Mouse (Mus musculus) c-Kit-positive CD71-positive TER-119-negative erythroid progenitor cells, embryonic 14.5 days (primary cell): ENCODE data around the gene Mrpl9.

Experiments
- DNase-seq: peaks from one replicate; pipeline ENCODE4 v3.0.0-alpha.2; 2013; ENCODE audit warnings: low read depth

The Mrpl9 gene

GRCm38 (mm10) chr3:94465632-94466430 is 22.7 kb downstream of the Mrpl9 start:
- no peak for DNase-seq

GRCm38 (mm10) chr3:94468931-94469330 is 25.8 kb downstream of the Mrpl9 start:
- DNase-seq = no peak

- no peak for DNase-seq
Observed at GRCm38 (mm10) chr3:94472447-94473114, 29.5 kb downstream of the Mrpl9 start.

GRCm38 (mm10) chr3:94473115-94473505 is 30.0 kb downstream of the Mrpl9 start:
- no peak for DNase-seq

GRCm38 (mm10) chr3:94473567-94474232 is 30.6 kb downstream of the Mrpl9 start:
- DNase-seq = no peak

- DNase-seq = no peak
Observed at GRCm38 (mm10) chr3:94476301-94477035, 33.4 kb downstream of the Mrpl9 start.

- DNase-seq = no peak
Observed at GRCm38 (mm10) chr3:94477444-94477843, 34.3 kb downstream of the Mrpl9 start.

- DNase-seq = peak; percentile 46
Observed at GRCm38 (mm10) chr3:94477981-94478422, 34.9 kb downstream of the Mrpl9 start, which contains the start of gene Celf3. TSS of gene Celf3 (plus strand) at chr3:94478295.

- DNase-seq = no peak
Observed at GRCm38 (mm10) chr3:94478591-94479169, 35.6 kb downstream of the Mrpl9 start.

GRCm38 (mm10) chr3:94479564-94479963 is 36.4 kb downstream of the Mrpl9 start:
- DNase-seq = no peak

- no peak for DNase-seq
Observed at GRCm38 (mm10) chr3:94480291-94480884, 37.3 kb downstream of the Mrpl9 start, which contains the start of gene Riiad1. TSS of gene Riiad1 (minus strand) at chr3:94480341.

- DNase-seq = no peak
Observed at GRCm38 (mm10) chr3:94481429-94481828, 38.3 kb downstream of the Mrpl9 start.

- DNase-seq = no peak
Observed at GRCm38 (mm10) chr3:94482764-94483385, 39.8 kb downstream of the Mrpl9 start.

GRCm38 (mm10) chr3:94483790-94484439 is 40.8 kb downstream of the Mrpl9 start:
- DNase-seq = no peak

- no peak for DNase-seq
Observed at GRCm38 (mm10) chr3:94485922-94486321, 42.8 kb downstream of the Mrpl9 start.

- DNase-seq = no peak
Observed at GRCm38 (mm10) chr3:94487581-94487980, 44.5 kb downstream of the Mrpl9 start.

- DNase-seq = no peak
Observed at GRCm38 (mm10) chr3:94497162-94497561, 54.0 kb downstream of the Mrpl9 start.
